ENCODE assay signal across 7 mouse cellular contexts in genomic region chr10:81495151-81495550, GRCm38 (mm10). TPM values are rescaled to one million over a fixed set of nuclear protein-coding genes. Genes with fewer than 3 reads are reported as not detected.
DNase-seq lines count a peak whose midpoint lies in the region; ATAC-seq lines count a peak whose summit lies in the region.

No protein-coding gene starts in this region.

- peak overlapping the region; percentile 87 for H3K9ac ChIP-seq in forebrain, embryonic 13.5 days
- H3K9ac ChIP-seq in limb, embryonic 13.5 days: peak overlapping the region; percentile 84
- peak overlapping the region; percentile 68 for H3K9ac ChIP-seq in stomach, embryonic 15.5 days

- no peaks in the 10 kb centered on the region for H3K27me3 ChIP-seq in megakaryocyte, embryonic 14.5 days (replicated peaks)
- no peaks in the 10 kb centered on the region for H3K27me3 ChIP-seq in forebrain, embryonic 13.5 days
- no peaks in the 10 kb centered on the region for H3K27me3 ChIP-seq in limb, embryonic 13.5 days
- H3K27me3 ChIP-seq in stomach, embryonic 15.5 days (replicated peaks): no peaks in the 10 kb centered on the region

- H3K27ac ChIP-seq in forebrain, embryonic 13.5 days: no peak overlapping the region
- H3K27ac ChIP-seq in limb, embryonic 13.5 days: no peak overlapping the region
- H3K27ac ChIP-seq in stomach, embryonic 15.5 days: no peak overlapping the region

- H3K4me3 ChIP-seq in megakaryocyte, embryonic 14.5 days (replicated peaks): peak overlapping the region; percentile 100
- H3K4me3 ChIP-seq in forebrain, embryonic 13.5 days: peak overlapping the region; percentile 82
- peak overlapping the region; percentile 71 for H3K4me3 ChIP-seq in limb, embryonic 13.5 days
- peak overlapping the region; percentile 84 for H3K4me3 ChIP-seq in stomach, embryonic 15.5 days (replicated peaks)

- ATAC-seq in megakaryocyte, adult 5-6 weeks (ENCODE audit: poor library complexity, severe bottlenecking): no peak
- no peak for ATAC-seq in forebrain, embryonic 13.5 days
- no peak for ATAC-seq in limb, embryonic 13.5 days (ENCODE audit: low FRiP score, low read depth)
- no peak for ATAC-seq in stomach, embryonic 15.5 days (ENCODE audit: insufficient read depth, low FRiP score, low read depth)

- peaks cover 43% of the 10 kb centered on the region for H3K36me3 ChIP-seq in megakaryocyte, embryonic 14.5 days (replicated peaks; ENCODE audit: low read length)
- H3K36me3 ChIP-seq in forebrain, embryonic 13.5 days (ENCODE audit: poor library complexity, severe bottlenecking): peaks cover 36% of the 10 kb centered on the region
- peaks cover 35% of the 10 kb centered on the region for H3K36me3 ChIP-seq in limb, embryonic 13.5 days
- peaks cover 31% of the 10 kb centered on the region for H3K36me3 ChIP-seq in stomach, embryonic 15.5 days

- H3K4me1 ChIP-seq in megakaryocyte, embryonic 14.5 days: peaks cover 65% of the 10 kb centered on the region
- peaks cover 28% of the 10 kb centered on the region for H3K4me1 ChIP-seq in forebrain, embryonic 13.5 days
- peaks cover 17% of the 10 kb centered on the region for H3K4me1 ChIP-seq in limb, embryonic 13.5 days
- peaks cover 15% of the 10 kb centered on the region for H3K4me1 ChIP-seq in stomach, embryonic 15.5 days

- H3K9me3 ChIP-seq in megakaryocyte, embryonic 14.5 days: no peaks in the 10 kb centered on the region
- H3K9me3 ChIP-seq in forebrain, embryonic 13.5 days (replicated peaks): no peaks in the 10 kb centered on the region
- H3K9me3 ChIP-seq in limb, embryonic 13.5 days: no peaks in the 10 kb centered on the region
- no peaks in the 10 kb centered on the region for H3K9me3 ChIP-seq in stomach, embryonic 15.5 days

- whole genome bisulfite sequencing in forebrain, embryonic 13.5 days: 74% methylated on average over 6 of the region's 6 CpGs
- WGBS in limb, embryonic 13.5 days: 79% methylated on average over 6 of the region's 6 CpGs
- WGBS in stomach, embryonic 15.5 days: 64% methylated on average over 6 of the region's 6 CpGs

- DNase-seq in adrenal gland, postnatal 36 days: no peak
- no peak for DNase-seq in spleen, postnatal 10 days (ENCODE audit: low spot score in 2 of 2)

- H3K4me2 ChIP-seq in forebrain, embryonic 13.5 days: peak overlapping the region; percentile 100
- peak overlapping the region; percentile 93 for H3K4me2 ChIP-seq in limb, embryonic 13.5 days (replicated peaks)
- peak overlapping the region; percentile 92 for H3K4me2 ChIP-seq in stomach, embryonic 15.5 days

RNA-seq across cellular contexts. Expression of gene Ncln, which starts 1.0 kb away (rescaled TPM):
- polyA plus RNA-seq in megakaryocyte, embryonic 14.5 days (2012; ENCODE audit: insufficient read depth, low replicate concordance): 145 and 508 TPM in 2 replicates
- 55.8 and 62.8 TPM in 2 replicates for total RNA-seq in megakaryocyte, adult 5-6 weeks (2015)
- 72.4 and 76.3 TPM in 2 replicates for total RNA-seq in megakaryocyte, adult 5-6 weeks (2017)
- polyA plus RNA-seq in forebrain, embryonic 13.5 days (2015; fragmentation: Nextera tagmentation; extraction: Ambion mirVana): 56.8 and 60.9 TPM in 2 replicates
- polyA plus RNA-seq in limb, embryonic 13.5 days (2015; fragmentation: Nextera tagmentation; extraction: Ambion mirVana): 98.0 and 102 TPM in 2 replicates
- polyA plus RNA-seq in stomach, embryonic 15.5 days (2015; fragmentation: Nextera tagmentation; extraction: Ambion mirVana): 83.9 and 93.7 TPM in 2 replicates
- total RNA-seq in adrenal gland, postnatal 36 days (2021): 100 to 1,000 TPM; 123 to 125 TPM

RNA-seq across cellular contexts. Expression of gene S1pr4, which starts 4.8 kb away (rescaled TPM):
- 7.4 and 9.1 TPM in 2 replicates for polyA plus RNA-seq in megakaryocyte, embryonic 14.5 days (2012; ENCODE audit: insufficient read depth, low replicate concordance)
- total RNA-seq in megakaryocyte, adult 5-6 weeks (2015): 22.8 and 23.9 TPM in 2 replicates
- total RNA-seq in megakaryocyte, adult 5-6 weeks (2017): 28.1 and 29.3 TPM in 2 replicates
- 0.52 and 0.53 TPM in 2 replicates for polyA plus RNA-seq in forebrain, embryonic 13.5 days (2015; fragmentation: Nextera tagmentation; extraction: Ambion mirVana)
- polyA plus RNA-seq in limb, embryonic 13.5 days (2015; fragmentation: Nextera tagmentation; extraction: Ambion mirVana): 0.28 and 0.53 TPM in 2 replicates
- polyA plus RNA-seq in stomach, embryonic 15.5 days (2015; fragmentation: Nextera tagmentation; extraction: Ambion mirVana): 1.4 and 1.6 TPM in 2 replicates
- total RNA-seq in adrenal gland, postnatal 36 days (2021): 1 to 10 TPM; 1.1 to 1.2 TPM

RNA-seq across cellular contexts. Expression of gene Celf5, which starts 12.6 kb away (rescaled TPM):
- 1.3 and 3.3 TPM in 2 replicates for polyA plus RNA-seq in megakaryocyte, embryonic 14.5 days (2012; ENCODE audit: insufficient read depth, low replicate concordance)
- total RNA-seq in megakaryocyte, adult 5-6 weeks (2015): not detected in 2 replicates
- total RNA-seq in megakaryocyte, adult 5-6 weeks (2017): 0.24 TPM in 1 of 2 replicates, not detected in the other
- polyA plus RNA-seq in forebrain, embryonic 13.5 days (2015; fragmentation: Nextera tagmentation; extraction: Ambion mirVana): 48.8 and 57.4 TPM in 2 replicates
- polyA plus RNA-seq in limb, embryonic 13.5 days (2015; fragmentation: Nextera tagmentation; extraction: Ambion mirVana): 1.6 TPM in 2 replicates
- polyA plus RNA-seq in stomach, embryonic 15.5 days (2015; fragmentation: Nextera tagmentation; extraction: Ambion mirVana): 1.7 and 1.8 TPM in 2 replicates
- total RNA-seq in adrenal gland, postnatal 36 days (2021): 1 to 10 TPM in 1 of 2 experiments, under 1 TPM in 1; 0.20 to 1.2 TPM

RNA-seq across cellular contexts. Expression of gene Gna15, which starts 28.9 kb away (rescaled TPM):
- 31.7 and 48.4 TPM in 2 replicates for polyA plus RNA-seq in megakaryocyte, embryonic 14.5 days (2012; ENCODE audit: insufficient read depth, low replicate concordance)
- 34.3 and 35.9 TPM in 2 replicates for total RNA-seq in megakaryocyte, adult 5-6 weeks (2015)
- 31.5 and 42.4 TPM in 2 replicates for total RNA-seq in megakaryocyte, adult 5-6 weeks (2017)
- polyA plus RNA-seq in forebrain, embryonic 13.5 days (2015; fragmentation: Nextera tagmentation; extraction: Ambion mirVana): 0.48 and 0.57 TPM in 2 replicates
- polyA plus RNA-seq in limb, embryonic 13.5 days (2015; fragmentation: Nextera tagmentation; extraction: Ambion mirVana): 1.6 and 1.9 TPM in 2 replicates
- 4.4 and 5.8 TPM in 2 replicates for polyA plus RNA-seq in stomach, embryonic 15.5 days (2015; fragmentation: Nextera tagmentation; extraction: Ambion mirVana)
- total RNA-seq in adrenal gland, postnatal 36 days (2021): 1 to 10 TPM; 1.0 to 1.3 TPM

RNA-seq across cellular contexts. Expression of gene Nfic, which starts 39.7 kb away (rescaled TPM):
- 184 and 257 TPM in 2 replicates for polyA plus RNA-seq in megakaryocyte, embryonic 14.5 days (2012; ENCODE audit: insufficient read depth, low replicate concordance)
- 51.4 and 54.5 TPM in 2 replicates for total RNA-seq in megakaryocyte, adult 5-6 weeks (2015)
- total RNA-seq in megakaryocyte, adult 5-6 weeks (2017): 6.2 and 8.6 TPM in 2 replicates
- 18.5 and 25.2 TPM in 2 replicates for polyA plus RNA-seq in forebrain, embryonic 13.5 days (2015; fragmentation: Nextera tagmentation; extraction: Ambion mirVana)
- polyA plus RNA-seq in limb, embryonic 13.5 days (2015; fragmentation: Nextera tagmentation; extraction: Ambion mirVana): 77.2 and 82.8 TPM in 2 replicates
- polyA plus RNA-seq in stomach, embryonic 15.5 days (2015; fragmentation: Nextera tagmentation; extraction: Ambion mirVana): 65.5 and 78.2 TPM in 2 replicates
- total RNA-seq in adrenal gland, postnatal 36 days (2021): 100 to 1,000 TPM in 1 of 2 experiments, 10 to 100 TPM in 1; 93.2 to 114 TPM

Comparison
In these comparisons a context has a peak if more than half of its experiments do, and no peak if none do; other contexts are left out.
1. RNA of gene Celf5, which starts 12.6 kb away (polyA plus RNA-seq): 48.8 to 57.4 TPM in forebrain, embryonic 13.5 days; 1.7 to 1.8 TPM in stomach, embryonic 15.5 days, 1.6 TPM in limb, embryonic 13.5 days and 1.3 to 3.3 TPM in megakaryocyte, embryonic 14.5 days; every median in the first group is over 10 times any median in the second.
2. Peak in every context shown above with its lines, with median percentiles within 50 percentile points of each other: H3K4me3 ChIP-seq, H3K4me2 ChIP-seq and H3K9ac ChIP-seq.